Mouse (Mus musculus): ENCODE measurements at regions not wholly inside any gene's neighbourhood (a gene's known extent, or its start where the extent isn't known, plus 50 kb on each side); places are given as distances from the start of the nearest gene placed in this dataset.
A peak's percentile ranks its signal among the peaks of the same experiment; 100 is the strongest.

- Histone ChIP-seq H3K4me2 (no peak overlapping the region), H3K4me1 (peaks cover 32% of the 10 kb centered on the region), H3K27me3 (no peaks in the 10 kb centered on the region), H3K9me3 (no peaks in the 10 kb centered on the region), H3K9ac (no peak overlapping the region), H3K36me3 (no peaks in the 10 kb centered on the region), H3K4me3 (no peak overlapping the region), H3K27ac (peak overlapping the region; percentile 75)
- peak; percentile 68; the same call in 1 of the 2 replicates for ATAC-seq (ENCODE audit: insufficient number of reproducible peaks, low FRiP score, low TSS enrichment, low read depth)
- 20% methylated on average over 5 of the region's 5 CpGs for WGBS
These were observed 193.6 kb downstream of the Mex3b start for GRCm38 (mm10) chr7:83060733-83061132.

DNA sequence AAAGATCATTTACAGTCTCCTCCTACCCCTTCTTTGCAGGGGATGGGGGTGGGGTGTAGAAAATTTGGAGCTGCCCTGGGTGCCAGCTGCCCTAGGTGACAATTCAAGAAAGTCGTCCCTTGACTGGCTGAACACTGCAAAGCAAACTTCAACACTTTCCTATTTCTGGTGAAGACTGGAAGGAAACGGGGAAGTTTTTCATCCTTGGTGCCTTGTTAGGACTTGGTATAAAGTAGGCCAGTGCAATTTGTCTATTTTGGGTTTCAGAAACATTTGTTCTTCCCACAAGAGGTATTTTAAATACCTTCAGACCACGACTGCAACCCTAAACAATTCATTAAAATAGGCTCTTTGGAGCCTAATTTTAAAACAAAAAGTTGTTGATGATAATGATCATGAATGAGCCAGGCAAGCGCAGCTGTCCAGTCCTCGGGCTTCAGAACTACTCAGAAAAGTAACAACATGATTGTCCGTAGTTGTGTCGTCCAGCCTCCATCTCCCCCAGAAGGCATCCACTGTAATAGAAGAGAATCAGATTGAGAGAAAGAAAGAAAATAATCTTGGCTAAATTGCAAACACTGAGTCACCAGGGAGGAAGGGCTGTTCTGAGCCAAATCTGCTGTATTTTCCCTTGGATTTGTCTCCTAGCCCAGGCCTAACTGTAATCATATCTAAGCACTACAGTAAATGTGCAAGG lies 194.2 kb downstream of the Mex3b start:
- H3K27ac ChIP-seq, result peak overlapping the region; percentile 75
- no peaks in the 10 kb centered on the region for H3K36me3 ChIP-seq
- H3K4me2 ChIP-seq, result no peak overlapping the region
- H3K27me3 ChIP-seq, result no peaks in the 10 kb centered on the region
- ATAC-seq (ENCODE audit: insufficient number of reproducible peaks, low FRiP score, low TSS enrichment, low read depth), result no peak
- WGBS, result 34% methylated on average over 7 of the region's 7 CpGs
- no peak overlapping the region for H3K4me3 ChIP-seq
- peaks cover 32% of the 10 kb centered on the region for H3K4me1 ChIP-seq
- H3K9ac ChIP-seq, result no peak overlapping the region
- H3K9me3 ChIP-seq, result no peaks in the 10 kb centered on the region

DNA sequence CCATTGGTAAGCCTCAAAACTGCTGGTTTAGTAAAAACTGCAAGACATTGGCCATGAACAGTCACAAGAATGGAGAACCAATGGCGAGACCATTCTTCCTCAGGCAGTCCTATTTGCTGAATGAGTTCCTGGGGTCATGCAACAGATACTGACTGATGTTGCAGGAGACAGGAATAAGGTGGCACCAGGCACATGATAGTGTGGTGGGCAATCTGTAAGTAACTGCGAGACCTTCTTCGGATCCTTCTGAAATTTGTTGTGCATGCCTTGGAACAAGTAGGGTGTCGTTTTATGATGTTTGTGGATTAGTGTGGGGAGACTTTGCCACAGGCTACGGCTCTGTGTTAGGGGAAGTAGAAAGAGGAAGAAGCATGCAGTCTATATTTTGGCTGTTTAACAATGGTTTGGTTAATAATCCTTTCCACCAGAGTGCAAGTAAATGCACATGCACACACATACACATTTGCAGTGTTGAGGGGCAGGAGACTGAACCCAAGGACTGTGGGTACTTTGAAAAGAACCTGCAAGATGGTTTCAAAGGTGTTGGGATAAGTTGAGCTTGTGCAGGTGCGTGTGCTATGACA lies 194.9 kb downstream of the Mex3b start:
- Histone ChIP-seq H3K9ac (no peak overlapping the region), H3K27me3 (no peaks in the 10 kb centered on the region), H3K4me3 (no peak overlapping the region), H3K36me3 (no peaks in the 10 kb centered on the region), H3K4me1 (peaks cover 26% of the 10 kb centered on the region), H3K4me2 (no peak overlapping the region), H3K27ac (peak overlapping the region; percentile 75), H3K9me3 (no peaks in the 10 kb centered on the region)
- ATAC-seq (ENCODE audit: insufficient number of reproducible peaks, low FRiP score, low TSS enrichment, low read depth), result no peak
- WGBS, result 74% methylated on average over 6 of the region's 6 CpGs

- H3K27ac ChIP-seq, result no peak overlapping the region
- H3K27me3 ChIP-seq, result no peaks in the 10 kb centered on the region
- ATAC-seq (ENCODE audit: insufficient number of reproducible peaks, low FRiP score, low TSS enrichment, low read depth), result no peak
- no peaks in the 10 kb centered on the region for H3K9me3 ChIP-seq
- 77% methylated on average over 3 of the region's 3 CpGs for WGBS
- H3K36me3 ChIP-seq, result no peaks in the 10 kb centered on the region
- no peak overlapping the region for H3K4me2 ChIP-seq
- no peak overlapping the region for H3K4me3 ChIP-seq
- peaks cover 26% of the 10 kb centered on the region for H3K4me1 ChIP-seq
- H3K9ac ChIP-seq, result no peak overlapping the region
These were observed 196.4 kb downstream of the Mex3b start for GRCm38 (mm10) chr7:83063559-83063958.

DNA sequence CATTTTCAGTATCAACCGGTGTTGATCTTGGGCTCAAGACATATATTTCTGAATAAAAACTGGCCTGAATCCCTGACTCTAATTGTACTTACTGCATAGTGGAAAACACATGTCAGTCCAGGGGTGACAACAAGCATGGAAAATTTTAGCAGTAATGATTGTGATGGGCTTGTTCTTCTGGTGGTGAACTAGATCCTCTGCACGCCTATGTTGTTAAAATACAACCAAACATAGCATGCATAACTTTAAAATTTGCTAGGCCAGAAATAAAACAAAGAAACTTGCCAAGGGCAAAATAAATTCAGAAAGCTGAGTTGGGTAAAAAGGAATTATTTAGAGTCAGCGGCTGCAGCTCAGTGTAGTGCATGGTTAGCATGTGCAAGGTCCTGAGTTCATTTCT lies 198.2 kb downstream of the Mex3b start:
- H3K27ac ChIP-seq, result no peak overlapping the region
- no peak for ATAC-seq (ENCODE audit: insufficient number of reproducible peaks, low FRiP score, low TSS enrichment, low read depth)

GRCm38 (mm10) chr7:83074399-83074970 lies 207.4 kb downstream of the Mex3b start:
- Histone ChIP-seq H3K27me3 (no peaks in the 10 kb centered on the region), H3K27ac (no peak overlapping the region), H3K9me3 (no peaks in the 10 kb centered on the region), H3K4me1 (peaks cover 10% of the 10 kb centered on the region), H3K9ac (no peak overlapping the region), H3K4me3 (no peak overlapping the region), H3K4me2 (no peak overlapping the region), H3K36me3 (no peaks in the 10 kb centered on the region)
- 72% methylated on average over 15 of the region's 15 CpGs for WGBS
- ATAC-seq (ENCODE audit: insufficient number of reproducible peaks, low FRiP score, low TSS enrichment, low read depth), result no peak

More for the DNA sequence above, 198.2 kb downstream of the Mex3b start:
- H3K4me1 ChIP-seq, result peaks cover 23% of the 10 kb centered on the region
- no peaks in the 10 kb centered on the region for H3K27me3 ChIP-seq
- no peaks in the 10 kb centered on the region for H3K9me3 ChIP-seq
- H3K36me3 ChIP-seq, result no peaks in the 10 kb centered on the region
- H3K9ac ChIP-seq, result no peak overlapping the region
- H3K4me2 ChIP-seq, result no peak overlapping the region
- 57% methylated on average over 3 of the region's 3 CpGs for WGBS
- no peak overlapping the region for H3K4me3 ChIP-seq

- H3K4me3 ChIP-seq, result no peak overlapping the region
- no peaks in the 10 kb centered on the region for H3K9me3 ChIP-seq
- peaks cover 10% of the 10 kb centered on the region for H3K4me1 ChIP-seq
- ATAC-seq (ENCODE audit: insufficient number of reproducible peaks, low FRiP score, low TSS enrichment, low read depth), result no peak
- H3K4me2 ChIP-seq, result no peak overlapping the region
- H3K27me3 ChIP-seq, result no peaks in the 10 kb centered on the region
- H3K9ac ChIP-seq, result no peak overlapping the region
- no peak overlapping the region for H3K27ac ChIP-seq
- 61% methylated on average over 4 of the region's 4 CpGs for WGBS
- H3K36me3 ChIP-seq, result no peaks in the 10 kb centered on the region
These were observed 208.2 kb downstream of the Mex3b start for GRCm38 (mm10) chr7:83075159-83075952.

GRCm38 (mm10) chr7:83077035-83077918 lies 210.1 kb downstream of the Mex3b start:
- Histone ChIP-seq H3K4me2 (no peak overlapping the region), H3K4me3 (no peak overlapping the region), H3K27me3 (no peaks in the 10 kb centered on the region), H3K36me3 (no peaks in the 10 kb centered on the region), H3K27ac (peak overlapping the region; percentile 75), H3K9ac (no peak overlapping the region), H3K9me3 (no peaks in the 10 kb centered on the region), H3K4me1 (peaks cover 10% of the 10 kb centered on the region)
- ATAC-seq (ENCODE audit: insufficient number of reproducible peaks, low FRiP score, low TSS enrichment, low read depth), result no peak
- 28% methylated on average over 11 of the region's 11 CpGs for WGBS

DNA sequence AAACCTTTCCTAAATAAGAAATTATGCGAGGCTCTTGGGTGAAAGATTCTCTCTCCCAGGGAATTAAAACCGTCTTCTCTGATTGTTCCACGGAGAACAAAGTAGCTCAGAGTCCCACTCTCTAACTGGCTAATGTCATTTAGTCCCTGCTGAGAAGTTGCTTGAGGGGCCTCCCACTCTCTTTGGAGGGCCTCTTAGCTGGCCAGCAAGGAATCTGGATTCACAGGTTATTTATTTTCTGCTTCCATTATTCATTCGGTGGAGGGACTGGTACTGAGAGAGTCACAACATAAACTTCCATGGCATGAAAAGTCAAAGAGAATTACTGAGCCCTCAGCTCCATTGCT lies 210.8 kb downstream of the Mex3b start:
- WGBS, result 32% methylated on average over 4 of the region's 4 CpGs
- no peak overlapping the region for H3K27ac ChIP-seq

DNA sequence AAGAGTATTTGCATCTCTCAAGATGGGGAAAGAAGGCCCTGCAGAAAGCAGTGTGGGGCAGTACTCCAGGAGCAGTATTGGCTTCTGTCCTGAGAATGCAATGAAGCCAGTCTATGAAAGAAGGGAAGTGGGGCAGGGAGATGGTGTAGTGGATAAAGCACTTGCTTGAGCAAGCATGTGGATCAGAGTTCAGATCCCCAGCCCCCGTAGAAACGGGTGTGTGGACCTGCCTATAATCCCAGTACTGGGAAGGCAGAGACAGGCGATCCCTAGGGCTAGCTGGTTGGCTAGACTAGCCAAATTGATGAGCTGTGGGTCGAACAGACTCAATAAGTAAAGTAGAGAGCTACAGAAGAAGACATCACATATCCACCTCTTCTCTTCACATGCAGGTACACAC lies 211.6 kb downstream of the Mex3b start:
- no peak for ATAC-seq (ENCODE audit: insufficient number of reproducible peaks, low FRiP score, low TSS enrichment, low read depth)
- 78% methylated on average over 4 of the region's 4 CpGs for WGBS
- Histone ChIP-seq H3K4me3 (no peak overlapping the region), H3K36me3 (no peaks in the 10 kb centered on the region), H3K27me3 (no peaks in the 10 kb centered on the region), H3K27ac (no peak overlapping the region), H3K4me1 (peaks cover 10% of the 10 kb centered on the region), H3K4me2 (no peak overlapping the region), H3K9me3 (no peaks in the 10 kb centered on the region), H3K9ac (no peak overlapping the region)

More for the DNA sequence above, 210.8 kb downstream of the Mex3b start:
- H3K9me3 ChIP-seq, result no peaks in the 10 kb centered on the region
- H3K9ac ChIP-seq, result no peak overlapping the region
- H3K36me3 ChIP-seq, result no peaks in the 10 kb centered on the region
- no peak overlapping the region for H3K4me2 ChIP-seq
- ATAC-seq (ENCODE audit: insufficient number of reproducible peaks, low FRiP score, low TSS enrichment, low read depth), result no peak
- H3K4me1 ChIP-seq, result peaks cover 10% of the 10 kb centered on the region
- no peak overlapping the region for H3K4me3 ChIP-seq
- H3K27me3 ChIP-seq, result no peaks in the 10 kb centered on the region

- Histone ChIP-seq H3K4me2 (no peak overlapping the region), H3K9me3 (no peaks in the 10 kb centered on the region), H3K36me3 (no peaks in the 10 kb centered on the region), H3K9ac (no peak overlapping the region), H3K4me1 (peaks cover 10% of the 10 kb centered on the region), H3K27me3 (no peaks in the 10 kb centered on the region), H3K4me3 (no peak overlapping the region), H3K27ac (no peak overlapping the region)
- 76% methylated on average over 1 of the region's 1 CpGs for WGBS
- no peak for ATAC-seq (ENCODE audit: insufficient number of reproducible peaks, low FRiP score, low TSS enrichment, low read depth)
These were observed 212.7 kb downstream of the Mex3b start for GRCm38 (mm10) chr7:83079842-83080241.
